Mouse (Mus musculus) induced T-regulatory cell, adult 2 months (primary cell): ENCODE measurements around the gene Xpnpep2.

ENCODE experiments used
- DNase-seq: peaks from one replicate; pipeline ENCODE4 v3.0.0-alpha.2; 2012; ENCODE audit warnings: low read depth

Xpnpep2 gene

GRCm38 (mm10) chrX:48170368-48170767, 61.8 kb downstream of the Xpnpep2 start:
- DNase-seq, result no peak

- DNase-seq, result no peak
Measured at GRCm38 (mm10) chrX:48181844-48182243, 73.3 kb downstream of the Xpnpep2 start.

GRCm38 (mm10) chrX:48184703-48185102, 76.2 kb downstream of the Xpnpep2 start:
- DNase-seq, result no peak
